Mouse (Mus musculus) embryonic fibroblast, embryonic 13.5 days (primary cell): ENCODE measurements around the gene Pacrg.

ENCODE experiments used
- CTCF ChIP-seq: IDR thresholded peaks from 2 replicates; pipeline ENCODE4 v1.5.1; 2011; ENCODE audit warnings: mild to moderate bottlenecking, control low read depth, low read length, moderate library complexity, borderline replicate concordance; ENCODE audit not compliant: insufficient read depth
- POLR2A ChIP-seq: IDR thresholded peaks from 2 replicates; pipeline ENCODE4 v1.6.1; 2011; ENCODE audit warnings: low read depth, mild to moderate bottlenecking, control low read depth, low read length, moderate library complexity

DNA sequence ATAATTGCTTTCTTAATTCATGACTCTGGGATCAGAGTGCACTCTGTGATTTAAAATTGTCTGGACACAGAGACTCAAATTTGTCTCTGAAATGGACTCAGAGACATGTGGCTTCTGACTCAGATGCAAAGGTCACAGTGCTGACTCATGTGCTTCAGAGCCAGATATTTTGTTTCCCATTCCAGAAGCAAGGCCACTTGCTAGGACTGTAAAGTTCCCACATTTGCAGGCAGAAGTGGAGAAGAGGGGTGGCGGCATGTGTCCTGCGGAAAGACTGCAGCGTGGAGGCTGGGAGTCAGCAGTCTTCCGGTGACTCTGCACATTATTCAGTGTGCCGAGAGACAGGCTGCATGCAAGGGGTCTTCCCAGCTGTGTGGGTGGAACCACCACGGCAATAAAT is 137.3 kb downstream of the Pacrg start:
- TF ChIP-seq CTCF (no peak), POLR2A (no peak)
